Mouse (Mus musculus) ES-E14 (cell line): ENCODE results near the gene Acadm.

Experiments
- CHD2 ChIP-seq: IDR thresholded peaks from 2 replicates; pipeline ENCODE4 v1.6.1; 2014; ENCODE audit warnings: mild to moderate bottlenecking, low read depth, low read length, inconsistent platforms
- HCFC1 ChIP-seq: IDR thresholded peaks from 2 replicates; pipeline ENCODE4 v1.6.1; 2012; ENCODE audit warnings: low read length, inconsistent platforms, borderline replicate concordance; ENCODE audit not compliant: insufficient read depth
- ZC3H11A ChIP-seq: IDR thresholded peaks from 2 replicates; pipeline ENCODE4 v1.6.1; 2012; ENCODE audit warnings: low read depth, mild to moderate bottlenecking, inconsistent platforms, low read length, borderline replicate concordance
- ZNF384 ChIP-seq: IDR thresholded peaks from 2 replicates; pipeline ENCODE4 v1.6.1; 2012; ENCODE audit warnings: low read depth, low read length, inconsistent platforms

- TF ChIP-seq HCFC1 (no peak; the same call in 1 of the 2 replicates), CHD2 (no peak), ZNF384 (no peak), ZC3H11A (no peak)
Measured at GRCm38 (mm10) chr3:153973171-153973948, 28.9 kb upstream of the Acadm start, which contains the start of gene Slc44a5.
